In the genomic region with DNA sequence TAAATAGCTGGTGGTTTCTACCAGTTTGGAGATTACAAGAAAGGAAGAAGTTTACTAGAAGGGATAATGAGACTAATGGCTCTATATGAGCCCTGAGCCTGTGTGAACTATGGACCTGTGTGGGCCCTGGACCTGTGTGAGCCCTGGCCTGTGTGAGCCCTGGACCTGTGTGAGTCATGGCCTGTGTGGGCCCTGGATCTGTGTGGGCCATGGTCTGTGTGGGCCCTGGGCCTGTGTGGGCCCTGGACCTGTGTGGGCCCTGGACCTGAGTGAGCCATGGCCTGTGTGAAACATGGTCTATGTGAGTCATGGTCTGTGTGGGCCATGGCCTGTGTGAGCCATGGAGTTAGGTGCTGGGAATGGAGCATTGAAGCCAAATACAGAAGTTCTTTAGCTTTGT, we compare ENCODE assay signal across 18 mouse cellular contexts. TPM values are rescaled to one million over a fixed set of nuclear protein-coding genes. Genes with fewer than 3 reads are reported as not detected.
DNase-seq lines count a peak whose midpoint lies in the region; ATAC-seq and TF ChIP-seq lines count a peak whose summit lies in the region.
"Had no signal": no experiment of that assay in that cellular context is flagged by ENCODE, and none has a peak within 500 bp of the region (broad histone marks: within the 10 kb centered on the region; RNA-seq: fewer than 3 reads in every experiment).

No protein-coding gene starts in this region.

- intact Hi-C loops in heart, postnatal 10 days (cut with DNase I), result no loop called here

- no peaks in the 10 kb centered on the region for H3K9me3 ChIP-seq in heart, embryonic 13.5 days
- H3K9me3 ChIP-seq in lung, embryonic 15.5 days, result no peaks in the 10 kb centered on the region
- H3K9me3 ChIP-seq in liver, embryonic 14.5 days (ENCODE audit: control insufficient read depth, low read length), result no peaks in the 10 kb centered on the region
- H3K9me3 ChIP-seq in stomach, embryonic 16.5 days (replicated peaks; ENCODE audit: control insufficient read depth, low read length), result no peaks in the 10 kb centered on the region
- H3K9me3 ChIP-seq: embryonic facial prominence, embryonic 13.5 days; forebrain, embryonic 15.5 days; limb, embryonic 13.5 days had no signal

- H3K9ac ChIP-seq in heart, embryonic 13.5 days, result no peak overlapping the region
- H3K9ac ChIP-seq in lung, embryonic 15.5 days, result no peak overlapping the region
- H3K9ac ChIP-seq in liver, embryonic 14.5 days (replicated peaks), result peak overlapping the region; percentile 15
- H3K9ac ChIP-seq in stomach, embryonic 16.5 days (ENCODE audit: low read length), result no peak overlapping the region
- H3K9ac ChIP-seq: embryonic facial prominence, embryonic 13.5 days; forebrain, embryonic 15.5 days; limb, embryonic 13.5 days had no signal

- no peak for TF ChIP-seq CTCF in liver, embryonic 14.5 days (IDR thresholded peaks at IDR 0.05; ENCODE audit: low read depth)

- ATAC-seq in heart, embryonic 13.5 days (ENCODE audit: extremely low read depth, insufficient number of reproducible peaks, low FRiP score, low TSS enrichment), result 0 out of 2 replicates have a peak, but pooled peaks have one; percentile 55
- 0 out of 2 replicates have a peak, but pooled peaks have one; percentile 57 for ATAC-seq in lung, embryonic 15.5 days (ENCODE audit: borderline replicate concordance, extremely low read depth, low FRiP score, low TSS enrichment)
- peak; percentile 26; the same call in 1 of the 2 replicates for ATAC-seq in liver, embryonic 14.5 days (ENCODE audit: insufficient read depth)
- ATAC-seq in stomach, embryonic 16.5 days (ENCODE audit: insufficient read depth, low FRiP score), result 0 out of 2 replicates have a peak, but pooled peaks have one; percentile 37
- ATAC-seq: forebrain, embryonic 15.5 days had no signal

- peaks cover 28% of the 10 kb centered on the region for H3K4me1 ChIP-seq in heart, embryonic 13.5 days
- H3K4me1 ChIP-seq in lung, embryonic 15.5 days, result no peaks in the 10 kb centered on the region
- H3K4me1 ChIP-seq in liver, embryonic 14.5 days (replicated peaks; ENCODE audit: control insufficient read depth in 2 of 2, insufficient read depth in 2 of 2, low read length in 1 of 2), result peaks cover 71 to 84% of the 10 kb centered on the region in 2 experiments
- H3K4me1 ChIP-seq in stomach, embryonic 16.5 days (ENCODE audit: control insufficient read depth, insufficient read depth, low read length), result peaks cover 3% of the 10 kb centered on the region; the same call in 1 of the 2 replicates
- H3K4me1 ChIP-seq: embryonic facial prominence, embryonic 13.5 days; forebrain, embryonic 15.5 days; limb, embryonic 13.5 days had no signal

- H3K4me3 ChIP-seq in heart, embryonic 13.5 days, result no peak overlapping the region
- no peak overlapping the region for H3K4me3 ChIP-seq in lung, embryonic 15.5 days
- no peak overlapping the region for H3K4me3 ChIP-seq in liver, embryonic 14.5 days (ENCODE audit: insufficient read depth in 1 of 2, low read depth in 2 of 2, low read length in 2 of 2)
- H3K4me3 ChIP-seq in stomach, embryonic 16.5 days (replicated peaks; ENCODE audit: low read length), result no peak overlapping the region
- H3K4me3 ChIP-seq: embryonic facial prominence, embryonic 13.5 days; forebrain, embryonic 15.5 days; limb, embryonic 13.5 days had no signal

- no peaks in the 10 kb centered on the region for H3K36me3 ChIP-seq in heart, embryonic 13.5 days
- no peaks in the 10 kb centered on the region for H3K36me3 ChIP-seq in lung, embryonic 15.5 days
- H3K36me3 ChIP-seq in liver, embryonic 14.5 days (replicated peaks; ENCODE audit: control insufficient read depth, insufficient read depth, low read depth), result peaks cover 65% of the 10 kb centered on the region
- H3K36me3 ChIP-seq in stomach, embryonic 16.5 days (ENCODE audit: control insufficient read depth, insufficient read depth, low read length), result no peaks in the 10 kb centered on the region
- H3K36me3 ChIP-seq: embryonic facial prominence, embryonic 13.5 days; forebrain, embryonic 15.5 days; limb, embryonic 13.5 days had no signal

- no peak for DNase-seq in heart, postnatal 10 days
- DNase-seq in lung, postnatal 10 days, result no peak
- DNase-seq in liver, embryonic 14.5 days (ENCODE audit: low read depth in 3 of 3, low spot score in 3 of 3), result no peak
- no peak for DNase-seq in spleen, postnatal 36 days (ENCODE audit: low spot score in 2 of 2)
- DNase-seq: adrenal gland, adult 2 months; cerebellum, adult 11 months; cerebellum, postnatal 10 days; gastrocnemius, postnatal 36 days; kidney, adult 18-20 months; kidney, postnatal 4 days; thymus, postnatal 14 days had no signal

- H3K27me3 ChIP-seq in heart, embryonic 13.5 days (replicated peaks), result no peaks in the 10 kb centered on the region
- no peaks in the 10 kb centered on the region for H3K27me3 ChIP-seq in lung, embryonic 15.5 days
- no peaks in the 10 kb centered on the region for H3K27me3 ChIP-seq in liver, embryonic 14.5 days (ENCODE audit: control insufficient read depth, insufficient read depth, low read length)
- no peaks in the 10 kb centered on the region for H3K27me3 ChIP-seq in stomach, embryonic 16.5 days (ENCODE audit: control insufficient read depth, insufficient read depth, low read length)
- H3K27me3 ChIP-seq: embryonic facial prominence, embryonic 13.5 days; forebrain, embryonic 15.5 days; limb, embryonic 13.5 days had no signal

- no peak overlapping the region for H3K4me2 ChIP-seq in heart, embryonic 13.5 days
- H3K4me2 ChIP-seq in lung, embryonic 15.5 days, result no peak overlapping the region
- 0 out of 2 replicates have a peak overlapping the region, but pooled peaks have one; percentile 14 for H3K4me2 ChIP-seq in liver, embryonic 14.5 days (ENCODE audit: low read depth)
- no peak overlapping the region for H3K4me2 ChIP-seq in stomach, embryonic 16.5 days (ENCODE audit: low read depth, low read length)
- H3K4me2 ChIP-seq: embryonic facial prominence, embryonic 13.5 days; forebrain, embryonic 15.5 days; limb, embryonic 13.5 days had no signal

- no peak overlapping the region for H3K27ac ChIP-seq in heart, embryonic 13.5 days (replicated peaks)
- H3K27ac ChIP-seq in lung, embryonic 15.5 days, result no peak overlapping the region
- peak overlapping the region; percentile 21 for H3K27ac ChIP-seq in liver, embryonic 14.5 days
- no peak overlapping the region for H3K27ac ChIP-seq in stomach, embryonic 16.5 days (ENCODE audit: low read length)
- H3K27ac ChIP-seq: embryonic facial prominence, embryonic 13.5 days; forebrain, embryonic 15.5 days; limb, embryonic 13.5 days; macrophage had no signal

- no peak for TF ChIP-seq EP300 in liver, embryonic 14.5 days (IDR thresholded peaks at IDR 0.05; ENCODE audit: low read depth)

RNA-seq across cellular contexts. Expression of a gene that starts 28.4 kb away (rescaled TPM):
- polyA plus RNA-seq in heart, embryonic 13.5 days (2015; fragmentation: Nextera tagmentation; extraction: Ambion mirVana), result 5.1 and 5.2 TPM in 2 replicates
- total RNA-seq in heart, postnatal 10 days (2021), result 10 to 100 TPM; 59.0 to 60.3 TPM
- 0.91 and 1.2 TPM in 2 replicates for polyA plus RNA-seq in lung, embryonic 15.5 days (2015; fragmentation: Nextera tagmentation; extraction: Ambion mirVana)
- 35.4 and 39.7 TPM in 2 replicates for polyA plus RNA-seq in liver, embryonic 14.5 days (2012; rRNA removed)
- polyA plus RNA-seq in liver, embryonic 14.5 days (2014; fragmentation: Nextera tagmentation; extraction: Ambion mirVana), result 59.4 and 70.4 TPM in 2 replicates
- 2.9 and 4.3 TPM in 2 replicates for polyA plus RNA-seq in stomach, embryonic 16.5 days (2015; fragmentation: Nextera tagmentation; extraction: Ambion mirVana)
